Mouse (Mus musculus): ENCODE measurements around the gene D6Wsu163e. TPM values are rescaled to one million over a fixed set of nuclear protein-coding genes. Genes with fewer than 3 reads are reported as not detected.

Gene D6Wsu163e
- polyA plus RNA-seq, 1 experiment from 2014 or later: 36.6 TPM

DNA sequence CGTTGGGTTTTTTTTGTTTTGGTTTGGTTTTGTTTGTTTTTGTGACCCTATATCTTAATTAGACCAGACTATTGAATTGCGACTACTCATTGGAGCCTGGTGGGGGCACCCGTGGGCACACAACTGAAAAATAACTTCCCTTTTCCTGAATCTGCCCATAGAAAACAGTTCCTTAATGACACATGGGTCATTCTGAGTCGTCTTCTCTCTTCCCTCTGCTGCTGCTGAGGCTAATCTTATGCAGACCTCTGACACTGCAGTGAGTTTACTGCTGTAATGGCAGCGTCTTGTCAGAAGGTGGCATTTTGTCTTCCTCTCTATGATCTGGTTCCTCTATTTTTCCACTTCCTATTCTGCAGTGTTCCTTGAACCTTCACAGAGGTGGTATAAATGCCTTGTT is 689 bp downstream of the D6Wsu163e start:
- no peak overlapping the region for H3K27ac ChIP-seq (ENCODE audit: low read length)
- no peaks in the 10 kb centered on the region for H3K9me3 ChIP-seq (ENCODE audit: control insufficient read depth, low read length)
- H3K4me2 ChIP-seq (ENCODE audit: low read length): peak overlapping the region; percentile 77
- ATAC-seq: no peak
- H3K9ac ChIP-seq (replicated peaks; ENCODE audit: low read depth, low read length): peak overlapping the region; percentile 65
- no peaks in the 10 kb centered on the region for H3K27me3 ChIP-seq (replicated peaks; ENCODE audit: control insufficient read depth, insufficient read depth, low read length)
- 2% methylated on average over 5 of the region's 5 CpGs for WGBS
- H3K4me3 ChIP-seq (replicated peaks; ENCODE audit: low read length): peak overlapping the region; percentile 79
- peaks cover 21% of the 10 kb centered on the region for H3K4me1 ChIP-seq (replicated peaks; ENCODE audit: control insufficient read depth, insufficient read depth, low read length)
- H3K36me3 ChIP-seq (ENCODE audit: control insufficient read depth, insufficient read depth): peaks cover 13% of the 10 kb centered on the region; the same call in 1 of the 2 replicates

- Histone ChIP-seq H3K4me3 (replicated peaks; ENCODE audit: low read length) (no peak overlapping the region), H3K27me3 (replicated peaks; ENCODE audit: control insufficient read depth, insufficient read depth, low read length) (no peaks in the 10 kb centered on the region), H3K9ac (replicated peaks; ENCODE audit: low read depth, low read length) (no peak overlapping the region), H3K36me3 (ENCODE audit: control insufficient read depth, insufficient read depth) (peaks cover 23% of the 10 kb centered on the region), H3K9me3 (ENCODE audit: control insufficient read depth, low read length) (no peaks in the 10 kb centered on the region), H3K4me2 (ENCODE audit: low read length) (no peak overlapping the region), H3K27ac (ENCODE audit: low read length) (no peak overlapping the region), H3K4me1 (replicated peaks; ENCODE audit: control insufficient read depth, insufficient read depth, low read length) (no peaks in the 10 kb centered on the region)
- WGBS: 87% methylated on average over 4 of the region's 4 CpGs
- ATAC-seq: no peak
Observed at GRCm38 (mm10) chr6:126948336-126948735, 8.6 kb downstream of the D6Wsu163e start.

- H3K36me3 ChIP-seq (ENCODE audit: control insufficient read depth, insufficient read depth): no peaks in the 10 kb centered on the region; the same call in none of the 2 replicates
- H3K4me1 ChIP-seq (replicated peaks; ENCODE audit: control insufficient read depth, insufficient read depth, low read length): no peaks in the 10 kb centered on the region
- no peaks in the 10 kb centered on the region for H3K9me3 ChIP-seq (ENCODE audit: control insufficient read depth, low read length)
- no peak overlapping the region for H3K27ac ChIP-seq (ENCODE audit: low read length)
- no peak overlapping the region for H3K4me2 ChIP-seq (ENCODE audit: low read length)
- no peaks in the 10 kb centered on the region for H3K27me3 ChIP-seq (replicated peaks; ENCODE audit: control insufficient read depth, insufficient read depth, low read length)
- 6% methylated on average over 10 of the region's 10 CpGs for WGBS
- ATAC-seq: peak; percentile 61
- no peak overlapping the region for H3K9ac ChIP-seq (replicated peaks; ENCODE audit: low read depth, low read length)
- H3K4me3 ChIP-seq (replicated peaks; ENCODE audit: low read length): no peak overlapping the region
Observed at GRCm38 (mm10) chr6:126955734-126956133, 16.0 kb downstream of the D6Wsu163e start.

- ATAC-seq: no peak
- no peak overlapping the region for H3K27ac ChIP-seq (ENCODE audit: low read length)
- WGBS: 85% methylated on average over 8 of the region's 8 CpGs
Observed at GRCm38 (mm10) chr6:126961371-126962018, 21.7 kb downstream of the D6Wsu163e start.

GRCm38 (mm10) chr6:126962709-126963108 is 22.9 kb downstream of the D6Wsu163e start:
- Histone ChIP-seq H3K9ac (replicated peaks; ENCODE audit: low read depth, low read length) (no peak overlapping the region), H3K4me3 (replicated peaks; ENCODE audit: low read length) (no peak overlapping the region), H3K4me1 (replicated peaks; ENCODE audit: control insufficient read depth, insufficient read depth, low read length) (no peaks in the 10 kb centered on the region), H3K36me3 (ENCODE audit: control insufficient read depth, insufficient read depth) (peaks cover 13% of the 10 kb centered on the region), H3K27me3 (replicated peaks; ENCODE audit: control insufficient read depth, insufficient read depth, low read length) (no peaks in the 10 kb centered on the region), H3K9me3 (ENCODE audit: control insufficient read depth, low read length) (no peaks in the 10 kb centered on the region), H3K27ac (ENCODE audit: low read length) (no peak overlapping the region), H3K4me2 (ENCODE audit: low read length) (no peak overlapping the region)
- no peak for ATAC-seq
- 89% methylated on average over 5 of the region's 5 CpGs for WGBS

More at GRCm38 (mm10) chr6:126961371-126962018, 21.7 kb downstream of the D6Wsu163e start:
- H3K9me3 ChIP-seq (ENCODE audit: control insufficient read depth, low read length): no peaks in the 10 kb centered on the region
- no peak overlapping the region for H3K9ac ChIP-seq (replicated peaks; ENCODE audit: low read depth, low read length)
- H3K4me2 ChIP-seq (ENCODE audit: low read length): no peak overlapping the region
- H3K27me3 ChIP-seq (replicated peaks; ENCODE audit: control insufficient read depth, insufficient read depth, low read length): no peaks in the 10 kb centered on the region
- no peak overlapping the region for H3K4me3 ChIP-seq (replicated peaks; ENCODE audit: low read length)
- peaks cover 10% of the 10 kb centered on the region for H3K36me3 ChIP-seq (ENCODE audit: control insufficient read depth, insufficient read depth)
- no peaks in the 10 kb centered on the region for H3K4me1 ChIP-seq (replicated peaks; ENCODE audit: control insufficient read depth, insufficient read depth, low read length)

- Histone ChIP-seq H3K4me2 (ENCODE audit: low read length) (no peak overlapping the region), H3K27me3 (replicated peaks; ENCODE audit: control insufficient read depth, insufficient read depth, low read length) (no peaks in the 10 kb centered on the region), H3K9ac (replicated peaks; ENCODE audit: low read depth, low read length) (no peak overlapping the region), H3K9me3 (ENCODE audit: control insufficient read depth, low read length) (no peaks in the 10 kb centered on the region), H3K27ac (ENCODE audit: low read length) (no peak overlapping the region), H3K4me3 (replicated peaks; ENCODE audit: low read length) (no peak overlapping the region), H3K4me1 (replicated peaks; ENCODE audit: control insufficient read depth, insufficient read depth, low read length) (no peaks in the 10 kb centered on the region), H3K36me3 (ENCODE audit: control insufficient read depth, insufficient read depth) (peaks cover 16% of the 10 kb centered on the region)
- ATAC-seq: no peak
- 84% methylated on average over 9 of the region's 9 CpGs for WGBS
Observed at GRCm38 (mm10) chr6:126963426-126963825, 23.7 kb downstream of the D6Wsu163e start.

DNA sequence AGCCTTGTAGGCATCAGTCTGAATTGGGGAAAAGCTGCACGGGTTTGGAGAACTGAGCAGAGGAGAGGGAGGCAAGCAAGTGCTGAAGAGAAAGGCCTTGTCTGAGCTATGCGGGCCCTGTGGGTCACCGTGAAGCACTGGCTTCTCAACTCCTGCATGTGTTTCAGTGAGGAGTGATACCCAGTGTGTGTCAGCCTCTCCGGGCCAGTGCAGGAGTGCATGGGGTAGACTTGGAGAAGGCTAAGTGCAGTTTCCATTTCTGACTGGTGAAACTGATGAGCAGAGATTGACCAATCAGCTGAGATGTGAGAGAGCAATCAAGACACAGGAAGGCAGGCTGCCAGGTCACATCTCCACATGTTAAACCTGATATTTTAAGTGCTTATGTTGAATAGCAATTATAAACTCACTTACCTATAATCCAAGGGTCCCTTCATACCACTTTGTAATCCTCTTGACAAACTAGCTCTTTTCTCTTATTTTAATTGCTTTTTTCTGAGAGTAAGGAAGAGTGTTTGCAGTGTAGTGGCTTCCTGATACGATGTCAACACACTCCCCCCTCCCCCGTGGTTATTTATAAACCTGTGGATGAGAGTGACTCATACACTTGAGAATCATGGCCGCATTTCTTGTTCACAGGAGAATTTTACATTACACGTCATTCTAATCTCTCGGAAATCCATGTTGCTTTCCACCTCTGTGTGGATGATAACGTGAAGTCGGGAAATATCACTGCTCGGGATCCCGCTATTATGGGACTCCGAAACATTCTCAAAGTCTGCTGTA is 26.7 kb downstream of the D6Wsu163e start:
- Histone ChIP-seq H3K9ac (replicated peaks; ENCODE audit: low read depth, low read length) (no peak overlapping the region), H3K9me3 (ENCODE audit: control insufficient read depth, low read length) (no peaks in the 10 kb centered on the region), H3K4me3 (replicated peaks; ENCODE audit: low read length) (no peak overlapping the region), H3K36me3 (ENCODE audit: control insufficient read depth, insufficient read depth) (peaks cover 18% of the 10 kb centered on the region), H3K4me2 (ENCODE audit: low read length) (no peak overlapping the region), H3K27ac (ENCODE audit: low read length) (no peak overlapping the region), H3K27me3 (replicated peaks; ENCODE audit: control insufficient read depth, insufficient read depth, low read length) (no peaks in the 10 kb centered on the region), H3K4me1 (replicated peaks; ENCODE audit: control insufficient read depth, insufficient read depth, low read length) (no peaks in the 10 kb centered on the region)
- 91% methylated on average over 14 of the region's 14 CpGs for WGBS
- ATAC-seq: no peak

DNA sequence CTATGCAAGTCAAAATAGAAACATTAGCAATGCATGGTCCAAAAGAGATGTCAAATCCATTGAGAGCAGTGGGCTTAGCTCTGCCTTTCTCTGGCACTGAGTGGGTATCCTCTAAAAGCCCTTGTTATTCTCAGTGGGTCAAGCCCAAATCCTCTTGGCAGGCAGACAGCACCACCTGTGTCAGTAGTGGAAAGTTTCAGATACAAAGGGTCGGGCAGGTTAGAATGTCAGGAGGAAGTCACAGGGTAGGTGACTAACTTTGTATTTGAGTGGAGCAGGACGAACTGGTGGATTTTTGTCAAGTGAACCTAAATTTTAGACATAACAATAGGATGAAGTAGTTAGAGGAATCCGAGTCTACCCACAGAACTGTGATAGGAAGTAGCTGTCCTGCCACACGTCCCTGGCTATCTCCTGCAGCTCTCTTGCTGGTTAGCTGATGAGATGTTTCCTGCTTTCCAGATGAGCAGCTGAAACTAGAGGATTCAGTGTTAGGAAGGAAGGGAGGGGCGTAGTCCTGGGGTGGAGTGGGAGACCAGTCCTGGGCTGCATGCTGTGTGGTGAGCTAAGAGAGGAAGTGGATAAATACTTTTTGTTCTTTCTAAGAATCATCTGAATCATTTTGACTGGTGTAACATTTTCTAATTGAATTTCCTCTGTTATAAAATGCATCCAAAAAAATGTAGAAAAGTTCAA is 41.9 kb downstream of the D6Wsu163e start:
- H3K9ac ChIP-seq (replicated peaks; ENCODE audit: low read depth, low read length): no peak overlapping the region
- no peak overlapping the region for H3K27ac ChIP-seq (ENCODE audit: low read length)
- H3K4me2 ChIP-seq (ENCODE audit: low read length): no peak overlapping the region
- H3K4me1 ChIP-seq (replicated peaks; ENCODE audit: control insufficient read depth, insufficient read depth, low read length): no peaks in the 10 kb centered on the region
- H3K27me3 ChIP-seq (replicated peaks; ENCODE audit: control insufficient read depth, insufficient read depth, low read length): no peaks in the 10 kb centered on the region
- no peaks in the 10 kb centered on the region for H3K36me3 ChIP-seq (ENCODE audit: control insufficient read depth, insufficient read depth)
- no peak overlapping the region for H3K4me3 ChIP-seq (replicated peaks; ENCODE audit: low read length)
- H3K9me3 ChIP-seq (ENCODE audit: control insufficient read depth, low read length): no peaks in the 10 kb centered on the region
- WGBS: 75% methylated on average over 5 of the region's 5 CpGs
- no peak for ATAC-seq

DNA sequence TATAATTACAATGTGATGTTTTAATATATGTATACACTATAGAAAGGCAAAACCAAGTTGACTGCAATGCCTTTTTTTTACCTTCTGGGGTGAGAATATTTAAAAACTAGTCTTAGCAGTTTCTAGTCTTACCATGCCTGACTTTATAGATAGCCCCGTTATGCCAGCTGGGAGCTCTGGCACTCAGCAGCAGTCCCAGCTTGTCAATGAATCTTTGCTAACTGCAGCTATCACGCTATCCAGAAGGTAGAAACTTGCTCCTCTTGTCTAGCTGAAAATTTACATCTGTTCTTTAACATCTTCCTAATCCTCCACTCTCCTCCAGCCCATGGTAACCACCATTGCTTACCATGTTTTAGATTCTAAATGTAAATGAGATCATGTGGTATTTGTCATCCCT is 53.9 kb downstream of the D6Wsu163e start:
- Histone ChIP-seq H3K9me3 (ENCODE audit: control insufficient read depth, low read length) (no peaks in the 10 kb centered on the region), H3K4me1 (replicated peaks; ENCODE audit: control insufficient read depth, insufficient read depth, low read length) (no peaks in the 10 kb centered on the region), H3K4me2 (ENCODE audit: low read length) (no peak overlapping the region), H3K4me3 (replicated peaks; ENCODE audit: low read length) (no peak overlapping the region), H3K27ac (ENCODE audit: low read length) (no peak overlapping the region), H3K9ac (replicated peaks; ENCODE audit: low read depth, low read length) (no peak overlapping the region), H3K27me3 (replicated peaks; ENCODE audit: control insufficient read depth, insufficient read depth, low read length) (no peaks in the 10 kb centered on the region), H3K36me3 (ENCODE audit: control insufficient read depth, insufficient read depth) (no peaks in the 10 kb centered on the region)
- WGBS: 54% methylated on average over 2 of the region's 2 CpGs
- ATAC-seq: peak; percentile 61; the same call in 1 of the 2 replicates

Measured in forebrain, embryonic 16.5 days (tissue).